Mouse (Mus musculus): ENCODE measurements around the gene 9530003J23Rik. TPM values are rescaled to one million over a fixed set of nuclear protein-coding genes. Genes with fewer than 3 reads are reported as not detected.

The 9530003J23Rik gene
- polyA plus RNA-seq (2012): not detected in 2 replicates

DNA sequence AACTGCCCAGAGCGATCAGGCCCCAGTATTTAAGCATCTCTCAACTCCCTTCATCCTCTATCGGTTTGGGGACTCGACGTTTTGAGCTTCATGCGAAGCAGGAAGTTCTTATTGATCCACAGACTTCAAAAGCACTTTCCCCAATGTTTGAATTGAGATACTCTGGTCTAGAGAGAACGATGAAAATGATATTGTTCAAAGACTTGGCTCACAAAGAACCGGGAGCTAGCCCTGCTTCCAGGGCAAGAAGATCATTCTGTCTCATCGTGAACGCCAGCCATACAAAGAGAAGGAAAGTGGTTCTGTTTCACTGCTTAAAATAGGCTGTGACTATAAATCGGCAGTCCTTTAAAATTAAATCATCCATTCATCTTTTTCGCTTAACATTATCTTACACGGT lies at the start of gene 9530003J23Rik:
9530003J23Rik (minus strand) TSS at position 101 of the 400 bp plus-strand sequence.
- no peak for TF ChIP-seq GATA1 (IDR thresholded peaks at IDR 0.05; ENCODE audit: low read length)

- TF ChIP-seq GATA1 (IDR thresholded peaks at IDR 0.05; ENCODE audit: low read length): no peak
These were observed 48.8 kb upstream of the 9530003J23Rik start for GRCm38 (mm10) chr10:117287226-117287850.

DNA sequence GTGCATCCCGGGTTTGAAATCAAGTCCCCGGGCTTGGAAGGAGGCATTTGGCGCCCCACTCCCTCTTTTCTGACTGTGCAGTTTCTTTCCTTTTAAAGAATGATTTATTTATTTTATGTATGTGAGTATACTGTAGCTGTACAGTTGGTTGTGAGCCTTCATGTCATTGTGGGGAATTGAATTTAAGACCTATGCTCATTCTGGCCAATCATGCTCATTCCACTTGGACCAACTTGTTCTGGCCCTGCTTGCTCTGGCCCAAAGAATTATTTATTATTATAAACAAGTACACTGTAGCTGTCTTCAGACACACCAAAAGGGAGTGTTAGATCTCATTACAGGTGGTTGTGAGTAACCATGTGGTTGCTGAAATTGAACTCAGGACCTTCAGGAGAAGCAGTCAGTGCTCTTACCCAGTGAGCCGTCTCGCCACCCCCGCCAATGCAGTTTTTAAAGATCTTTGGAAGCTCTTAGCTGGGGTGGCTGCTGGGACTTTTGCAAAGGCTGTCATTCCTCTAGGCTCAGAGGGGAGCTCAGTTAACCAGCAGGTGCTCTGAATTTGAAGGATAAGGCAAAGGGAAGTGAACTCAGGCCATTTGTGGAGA lies 48.0 kb upstream of the 9530003J23Rik start:
- no peak for TF ChIP-seq GATA1 (IDR thresholded peaks at IDR 0.05; ENCODE audit: low read length)

- no peak for TF ChIP-seq GATA1 (IDR thresholded peaks at IDR 0.05; ENCODE audit: low read length)
These were observed 46.3 kb upstream of the 9530003J23Rik start for GRCm38 (mm10) chr10:117284578-117285520.

DNA sequence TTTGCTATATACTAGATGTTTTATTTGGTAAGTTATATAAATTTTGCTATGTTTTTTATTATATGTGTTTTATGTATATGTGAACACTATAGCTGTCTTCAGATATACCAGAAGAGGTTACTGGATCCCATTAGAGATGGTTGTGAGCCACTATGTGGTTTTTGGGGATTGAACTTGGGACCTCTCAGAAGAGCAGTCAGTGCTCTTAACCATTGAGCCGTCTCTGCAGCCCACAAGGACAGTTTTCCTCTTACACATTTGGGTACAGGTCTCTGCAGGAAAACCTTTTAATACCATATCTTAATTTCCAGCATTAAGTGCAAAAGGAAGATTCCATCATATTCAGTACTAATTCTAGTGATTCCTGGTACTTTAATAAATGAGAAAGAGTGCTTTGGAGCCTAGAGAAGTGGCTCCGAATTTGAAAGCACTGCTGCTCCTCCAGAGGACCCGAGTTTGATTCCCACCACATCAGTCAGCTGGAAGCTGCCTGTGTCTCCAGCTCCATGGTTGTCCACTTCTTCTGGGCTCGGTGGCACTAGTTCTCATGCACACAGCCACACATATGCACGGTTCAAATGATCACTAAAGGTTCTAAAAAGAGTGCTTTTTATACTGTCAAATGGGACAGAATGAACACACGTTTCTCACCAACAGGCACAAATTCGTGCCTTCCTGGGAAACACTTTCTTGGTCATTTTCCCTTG lies 45.5 kb upstream of the 9530003J23Rik start:
- TF ChIP-seq GATA1 (IDR thresholded peaks at IDR 0.05; ENCODE audit: low read length): no peak

GRCm38 (mm10) chr10:117282551-117282950 lies 44.0 kb upstream of the 9530003J23Rik start:
- TF ChIP-seq GATA1 (IDR thresholded peaks at IDR 0.05; ENCODE audit: low read length): no peak

GRCm38 (mm10) chr10:117282049-117282448 lies 43.5 kb upstream of the 9530003J23Rik start, which contains the start of gene Lyz2:
Gene Lyz2, minus strand, starts transcription at chr10:117282321.
- TF ChIP-seq GATA1 (IDR thresholded peaks at IDR 0.05; ENCODE audit: low read length): no peak

DNA sequence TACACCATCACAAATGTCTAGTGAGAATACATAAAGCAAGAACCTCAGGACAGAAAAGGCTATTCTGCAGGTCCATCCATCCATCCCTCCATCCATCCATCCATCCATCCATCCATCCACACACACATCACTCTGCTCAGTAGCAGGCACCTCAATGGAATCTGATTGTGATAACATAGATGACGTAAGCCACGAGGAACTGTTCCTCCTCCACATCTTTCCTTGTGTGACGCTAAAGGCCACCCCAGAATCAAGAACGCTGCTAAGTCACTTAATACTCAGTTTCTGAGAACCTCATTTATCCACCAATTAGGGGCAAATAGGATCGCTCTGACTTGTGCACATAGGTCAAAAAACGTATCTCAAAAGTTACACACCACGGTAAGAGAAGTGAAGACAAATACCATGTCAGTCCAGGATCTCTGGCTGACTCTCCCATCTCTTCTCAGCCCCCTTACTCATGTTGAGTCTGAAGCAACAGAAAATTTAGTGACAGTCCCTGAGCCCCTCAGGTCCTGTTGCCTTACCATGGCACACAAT lies 42.9 kb upstream of the 9530003J23Rik start:
- no peak for TF ChIP-seq GATA1 (IDR thresholded peaks at IDR 0.05; ENCODE audit: low read length)

DNA sequence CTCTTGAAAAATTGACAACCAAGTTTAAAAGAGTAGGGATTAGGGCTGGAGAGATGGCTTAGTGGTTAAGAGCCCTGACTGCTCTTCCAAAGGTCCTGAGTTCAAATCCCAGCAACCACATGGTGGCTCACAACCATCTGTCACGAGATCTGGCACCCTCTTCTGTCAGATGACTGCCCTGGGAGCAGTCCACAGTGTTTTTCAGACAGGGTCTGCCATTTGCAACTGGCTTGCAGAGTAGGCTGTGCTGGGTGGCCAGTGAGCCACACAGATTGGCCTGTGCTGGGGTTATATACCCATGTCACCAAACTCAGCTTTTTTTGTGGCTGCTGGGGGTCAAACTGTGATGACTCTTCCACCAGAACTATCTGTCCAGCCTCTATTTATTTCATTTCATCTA lies 41.5 kb upstream of the 9530003J23Rik start:
- TF ChIP-seq GATA1 (IDR thresholded peaks at IDR 0.05; ENCODE audit: low read length): no peak

DNA sequence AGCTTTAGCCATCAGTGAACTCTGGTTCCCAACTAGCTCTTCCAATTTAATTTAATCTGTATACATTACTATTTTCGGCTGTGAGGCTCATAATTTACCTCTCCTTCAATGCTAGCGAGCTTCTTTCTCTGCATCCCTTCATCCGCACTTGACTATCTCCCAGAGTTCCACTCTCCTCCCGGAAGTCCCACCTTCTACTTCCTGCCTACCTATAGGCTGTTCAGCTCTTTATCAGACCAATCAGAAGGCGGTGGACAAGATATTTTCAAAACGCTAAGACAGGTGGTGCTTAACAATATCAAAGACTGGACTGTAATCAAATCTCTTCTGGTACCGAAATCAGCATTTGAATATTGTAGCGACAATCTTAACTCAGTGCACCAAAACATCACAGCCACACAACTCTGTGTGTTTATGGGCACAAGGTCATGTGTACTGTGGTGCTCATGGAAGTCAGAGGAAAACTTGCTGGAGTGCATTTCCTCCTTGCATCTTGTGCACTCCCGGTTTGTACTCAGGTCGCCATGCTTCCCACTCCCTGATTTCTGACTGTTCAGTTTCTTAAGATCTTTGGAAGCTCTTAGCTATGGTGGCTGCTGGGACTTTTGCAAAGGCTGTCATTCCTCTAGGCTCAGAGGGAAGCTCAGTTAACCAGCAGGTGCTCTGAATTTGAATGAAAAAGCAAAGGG lies 37.3 kb upstream of the 9530003J23Rik start:
- TF ChIP-seq GATA1 (IDR thresholded peaks at IDR 0.05; ENCODE audit: low read length): no peak

DNA sequence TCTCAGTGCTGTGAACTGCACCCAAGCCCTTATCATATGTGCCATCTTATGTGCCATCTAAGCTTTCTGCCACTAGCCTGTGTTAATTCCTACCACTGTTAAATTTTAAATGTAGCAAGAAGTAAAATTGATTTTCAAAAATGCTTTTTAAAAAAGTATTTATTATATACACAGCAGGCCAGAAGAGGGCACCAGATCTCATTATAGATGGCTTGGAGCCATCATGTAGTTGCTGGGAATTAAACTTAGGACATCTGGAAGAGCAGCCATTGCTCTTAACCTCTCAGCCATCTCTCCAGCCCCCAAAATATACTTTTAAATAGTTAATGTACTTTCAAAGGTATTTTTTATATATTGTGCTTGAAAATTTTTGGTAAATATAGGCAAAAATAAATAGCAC lies 33.5 kb upstream of the 9530003J23Rik start:
- TF ChIP-seq GATA1 (IDR thresholded peaks at IDR 0.05; ENCODE audit: low read length): no peak

- TF ChIP-seq GATA1 (IDR thresholded peaks at IDR 0.05; ENCODE audit: low read length): no peak
These were observed 21.4 kb upstream of the 9530003J23Rik start for GRCm38 (mm10) chr10:117259870-117260269.

GRCm38 (mm10) chr10:117235866-117236265 lies 2.6 kb downstream of the 9530003J23Rik start:
- no peak for TF ChIP-seq GATA1 (IDR thresholded peaks at IDR 0.05; ENCODE audit: low read length)

GRCm38 (mm10) chr10:117234825-117235224 lies 3.7 kb downstream of the 9530003J23Rik start:
- no peak for TF ChIP-seq GATA1 (IDR thresholded peaks at IDR 0.05; ENCODE audit: low read length)

GRCm38 (mm10) chr10:117229826-117230225 lies 8.7 kb downstream of the 9530003J23Rik start:
- TF ChIP-seq GATA1 (IDR thresholded peaks at IDR 0.05; ENCODE audit: low read length): no peak
